Mouse (Mus musculus) right cerebral cortex, adult 2 months (tissue): Measurements from ENCODE around the gene Hnrnph2.

ENCODE experiments used
- DNase-seq, 2 experiments: peaks; one replicate each; pipeline ENCODE4 v3.0.0; 2021 to 2022; ENCODE audit warnings: low spot score in 2 of 2

Gene Hnrnph2

DNA sequence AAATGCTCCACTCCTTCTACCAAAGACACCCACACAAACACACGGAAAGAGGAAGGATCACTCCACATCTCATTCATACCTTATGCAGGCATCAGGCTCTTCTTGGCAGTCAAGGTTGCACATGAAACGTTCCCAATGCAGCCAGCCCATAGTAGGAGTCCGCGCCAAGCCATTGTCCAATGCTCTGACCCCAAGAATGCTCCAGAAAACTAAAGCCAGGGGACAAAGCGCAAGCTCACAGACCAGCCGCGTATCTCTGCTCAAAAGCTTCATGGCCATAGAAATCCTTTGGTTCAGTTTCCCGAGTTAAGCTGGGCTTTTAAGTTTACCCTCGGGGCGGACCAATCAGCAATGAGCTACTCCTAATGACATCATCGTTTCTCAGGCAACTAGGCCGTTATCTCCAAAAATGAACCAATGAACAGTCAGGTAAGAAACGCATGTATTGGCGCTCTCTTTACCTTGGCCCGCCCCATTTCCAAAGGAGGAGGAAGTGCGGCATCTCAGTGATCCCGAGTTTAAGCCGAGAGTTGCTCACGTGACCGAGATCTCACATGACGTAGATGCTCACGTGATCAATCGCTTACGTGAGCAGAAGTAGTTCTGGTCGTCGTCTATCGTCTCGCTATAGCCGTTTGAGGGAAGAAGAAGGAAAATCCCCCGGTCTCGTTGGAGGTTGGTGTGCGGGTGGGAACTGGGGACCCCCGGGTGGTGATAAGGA is at the start of gene Hnrnph2, which contains the start of gene Gla:
Gene Hnrnph2, plus strand, starts transcription at position 521 of the 721 bp plus-strand sequence.
Gene Gla, minus strand, starts transcription at position 467 of the 721 bp plus-strand sequence.
- peak; percentile 86 to 93 for DNase-seq

DNA sequence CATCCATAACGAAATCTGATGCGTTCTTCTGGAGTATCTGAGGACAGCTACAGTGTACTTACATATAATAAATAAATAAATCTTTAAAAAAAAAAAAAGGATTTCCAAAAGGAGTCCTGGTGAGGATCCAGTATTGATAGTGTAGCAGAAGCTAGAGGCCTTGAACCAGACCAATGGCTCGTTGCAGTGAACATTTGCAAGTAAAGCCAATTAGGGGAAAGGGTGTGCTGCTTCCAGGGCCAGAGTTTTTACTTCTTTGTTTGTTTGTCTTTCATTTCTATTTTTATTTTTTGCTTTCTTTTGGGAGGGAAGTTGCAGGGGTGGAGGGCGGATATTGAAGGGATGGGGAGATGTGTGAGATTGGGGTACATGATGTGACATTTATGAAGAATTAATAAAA is 47.7 kb upstream of the Hnrnph2 start:
- no peak for DNase-seq

GRCm38 (mm10) chrX:134554425-134554824 is 46.6 kb upstream of the Hnrnph2 start:
- no peak for DNase-seq

DNA sequence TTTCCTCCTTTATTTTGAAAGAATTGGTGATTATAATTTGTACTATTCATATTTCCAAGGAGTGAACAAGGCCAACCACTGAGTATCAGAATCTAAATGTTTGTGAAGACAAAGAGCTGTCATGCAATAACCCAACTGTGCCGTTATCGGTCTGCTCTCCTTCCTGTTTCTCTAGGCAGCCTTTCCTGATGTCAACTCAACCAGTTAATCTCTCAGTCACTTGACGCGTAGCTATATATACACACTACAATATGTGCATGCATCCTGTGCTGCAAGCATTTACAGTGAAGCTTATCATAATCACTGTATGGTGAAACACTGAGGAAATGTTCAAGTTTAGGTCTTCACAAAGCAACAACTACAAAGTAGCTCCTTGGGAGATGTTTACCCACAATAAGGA is 36.7 kb upstream of the Hnrnph2 start:
- no peak for DNase-seq

DNA sequence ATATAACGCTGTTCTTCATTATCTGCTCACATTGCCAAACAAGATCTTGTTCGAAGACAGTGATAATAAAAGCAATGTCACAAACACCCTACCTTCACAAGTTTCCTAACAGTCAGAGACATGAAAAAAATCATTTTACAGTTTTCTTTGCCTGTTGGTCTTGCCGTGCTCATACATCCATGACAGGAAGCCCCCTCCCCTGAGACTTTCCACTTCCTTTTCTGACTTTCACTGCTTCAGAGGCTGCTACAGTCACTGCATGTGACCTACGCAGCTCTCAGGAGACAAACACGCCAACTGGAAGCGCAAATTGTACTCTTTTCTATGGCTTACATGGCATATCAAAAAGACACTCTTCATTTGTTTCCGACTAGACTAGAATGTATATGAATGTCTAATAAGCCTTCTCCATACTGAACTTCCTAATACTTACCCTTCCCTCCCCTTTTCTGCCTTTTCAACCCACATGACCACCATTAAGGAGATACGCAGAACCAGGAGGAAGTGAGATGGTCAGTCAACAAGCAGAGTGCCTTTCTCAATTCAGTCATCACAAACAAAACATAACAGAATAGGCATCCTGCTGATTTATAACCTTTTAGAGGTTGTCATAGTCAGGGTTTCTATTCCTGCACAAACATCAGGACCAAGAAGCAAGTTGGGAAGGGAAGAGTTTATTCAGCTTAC is 34.3 kb upstream of the Hnrnph2 start:
- DNase-seq: no peak

DNA sequence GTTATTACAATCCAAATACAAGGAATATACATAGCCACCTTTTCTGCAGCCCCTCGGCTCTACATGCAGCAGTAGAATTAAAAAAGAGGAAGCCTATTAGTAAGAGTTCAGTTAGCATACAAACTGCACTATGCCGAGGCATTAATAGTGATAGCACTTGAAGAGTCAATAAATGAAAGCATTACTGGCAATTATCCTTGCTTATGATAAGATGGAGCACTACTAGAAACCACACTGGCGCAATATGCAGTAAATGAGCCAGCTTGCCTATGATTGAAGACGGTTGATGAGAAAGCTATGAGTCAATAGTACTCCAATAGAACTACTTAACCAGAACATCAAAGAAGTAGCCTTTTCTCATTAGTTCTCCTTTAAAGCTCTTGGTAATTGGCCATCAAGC is 23.1 kb upstream of the Hnrnph2 start:
- no peak for DNase-seq

- DNase-seq: no peak
Observed at GRCm38 (mm10) chrX:134580528-134581305, 20.3 kb upstream of the Hnrnph2 start.

- no peak for DNase-seq
Observed at GRCm38 (mm10) chrX:134582270-134582669, 18.7 kb upstream of the Hnrnph2 start.

GRCm38 (mm10) chrX:134582888-134583669 is 17.9 kb upstream of the Hnrnph2 start, which contains the start of gene Btk:
Gene Btk, minus strand, starts transcription at chrX:134583570.
- no peak for DNase-seq

GRCm38 (mm10) chrX:134585103-134586002 is 15.6 kb upstream of the Hnrnph2 start, which contains the start of gene Rpl36a:
Gene Rpl36a, plus strand, starts transcription at chrX:134585654.
- DNase-seq: peak; percentile 89 to 90

DNA sequence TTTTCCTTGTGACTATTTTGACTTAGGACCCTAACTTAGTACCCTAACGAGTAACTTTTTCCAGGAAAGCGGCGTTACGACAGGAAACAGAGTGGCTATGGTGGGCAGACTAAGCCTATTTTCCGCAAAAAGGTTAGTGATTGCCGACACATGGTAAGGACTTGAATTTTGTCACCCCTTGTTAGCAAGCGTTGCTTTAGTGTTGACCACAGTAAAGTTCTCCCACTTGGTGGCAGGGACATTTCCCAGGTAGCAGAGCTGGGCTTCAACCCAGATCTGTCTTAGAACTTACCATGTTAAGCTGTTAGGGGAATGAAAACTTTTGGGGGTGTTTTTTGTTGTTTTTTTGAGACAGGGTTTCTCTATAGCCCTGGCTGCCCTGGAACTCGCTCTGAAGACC is 14.5 kb upstream of the Hnrnph2 start:
- no peak for DNase-seq

DNA sequence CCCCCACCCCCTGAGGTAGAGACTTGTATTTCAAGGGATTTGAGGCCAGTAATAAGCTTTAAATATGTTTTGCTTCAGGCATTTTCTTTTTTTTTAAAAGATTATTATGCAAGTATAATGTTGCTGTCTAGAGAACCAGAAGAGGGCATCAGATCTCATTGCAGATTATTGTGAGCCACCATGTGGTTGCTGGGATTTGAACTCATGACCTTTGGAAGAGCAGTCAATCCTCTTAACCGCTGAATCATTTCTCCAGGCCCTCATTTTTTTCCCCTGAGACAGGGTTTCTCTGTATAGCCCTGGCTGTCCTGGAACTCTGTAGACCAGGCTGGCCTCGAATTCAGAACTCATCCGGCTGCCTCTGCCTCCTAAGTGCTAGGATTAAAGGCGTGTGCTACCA is 12.7 kb upstream of the Hnrnph2 start:
- no peak for DNase-seq

DNA sequence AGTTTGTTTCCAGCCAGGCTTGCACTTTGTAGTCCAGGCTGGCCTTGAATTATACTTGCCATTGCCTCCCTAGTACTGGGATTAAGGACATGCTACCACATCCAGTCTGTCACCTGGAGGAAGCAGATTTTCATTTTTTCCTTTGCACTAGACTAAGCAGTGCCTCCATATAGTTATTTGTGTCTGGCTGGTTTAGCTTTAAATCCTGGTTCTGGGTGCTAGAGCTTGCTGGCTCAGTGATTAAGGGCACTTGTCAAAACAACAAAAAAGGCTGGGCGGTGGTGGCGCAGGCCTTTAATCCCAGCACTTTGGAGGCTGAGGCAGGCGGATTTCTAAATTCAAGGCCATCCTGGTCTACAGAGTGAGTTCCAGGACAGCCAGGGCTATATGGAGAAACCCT is 12.0 kb upstream of the Hnrnph2 start:
- no peak for DNase-seq

DNA sequence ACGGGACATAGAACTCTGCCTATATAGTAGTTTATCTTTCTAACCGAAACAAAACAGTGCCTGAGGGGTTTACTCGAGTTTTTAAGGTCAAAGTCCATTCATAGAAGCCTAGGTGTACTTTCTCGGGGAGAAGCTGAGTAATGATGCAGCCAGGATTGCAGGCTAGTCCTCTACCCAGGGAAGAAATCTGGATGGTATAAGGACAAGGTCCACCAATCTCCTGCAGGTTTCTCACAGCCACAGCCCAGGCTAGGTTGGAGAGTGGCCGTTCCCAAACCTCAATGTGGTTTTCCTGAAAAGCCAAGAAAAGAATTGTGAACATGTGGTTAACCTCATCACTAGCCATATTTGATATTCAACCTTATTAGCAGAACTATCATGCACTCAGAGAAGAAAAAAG is 11.1 kb upstream of the Hnrnph2 start:
- DNase-seq: no peak

DNA sequence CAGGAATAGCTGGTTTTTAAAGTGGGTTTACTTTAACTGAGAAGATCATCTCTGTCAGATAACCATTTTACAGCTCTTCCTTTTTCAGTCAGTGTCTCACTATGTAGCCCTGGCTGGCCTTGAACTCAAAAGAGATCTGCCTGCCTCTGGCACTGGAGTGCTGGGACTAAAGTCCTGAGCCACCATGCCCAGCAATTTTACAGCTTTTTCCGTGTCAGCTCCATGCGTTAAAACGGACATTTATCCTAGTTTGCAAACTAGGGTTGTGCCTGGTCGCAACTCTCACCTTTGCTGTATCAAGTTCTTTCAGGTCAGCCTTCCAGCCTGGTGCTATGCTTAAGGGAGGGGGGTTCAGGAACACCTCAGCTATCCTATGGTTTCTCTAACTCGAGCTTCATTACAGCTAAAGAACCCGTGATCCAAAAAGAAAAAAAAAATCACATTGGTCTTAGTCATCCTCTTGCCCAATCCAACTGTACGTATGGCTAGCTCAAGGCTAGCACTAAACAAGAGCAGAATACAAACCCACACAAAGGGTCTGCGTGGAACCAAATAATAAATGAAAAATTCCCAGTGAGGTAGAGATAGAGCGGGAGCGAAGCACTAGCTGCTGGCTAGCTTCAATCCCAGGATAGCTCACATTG is 935 bp upstream of the Hnrnph2 start:
- no peak for DNase-seq

DNA sequence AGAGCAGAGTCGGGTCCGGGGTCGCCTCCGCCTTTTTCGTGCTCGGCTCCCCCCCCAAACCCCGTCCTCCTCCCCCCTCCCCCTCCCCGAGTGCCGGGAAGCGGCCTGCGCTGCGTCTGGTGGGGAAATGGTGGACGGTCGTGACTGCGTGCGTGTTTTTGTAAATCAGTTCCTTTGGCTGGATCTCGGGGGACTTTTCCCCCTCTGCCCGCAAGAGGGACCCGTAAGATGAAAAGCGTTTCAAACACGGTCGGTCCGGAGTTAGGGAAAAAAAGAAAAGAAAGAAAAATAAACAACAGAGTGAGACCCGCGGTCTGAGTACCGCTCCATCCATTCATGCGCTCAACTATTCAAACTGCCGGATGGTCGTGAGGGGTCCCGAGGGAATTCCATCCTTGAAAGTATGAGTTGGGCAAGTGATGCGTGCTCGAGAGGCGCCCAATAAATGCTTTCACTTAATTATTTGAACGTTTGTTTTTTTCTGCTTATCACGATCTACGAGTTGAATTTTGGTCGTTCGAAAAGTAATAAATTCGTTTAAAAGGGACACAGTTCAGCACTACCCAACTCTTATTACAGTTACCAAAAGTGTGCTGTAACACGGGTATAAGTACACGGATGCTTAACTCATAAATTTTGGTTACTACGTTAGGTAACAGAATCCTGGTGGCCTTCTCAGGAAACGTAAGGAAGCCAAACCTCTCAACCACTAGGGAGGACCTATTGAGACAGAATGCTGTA is 571 bp downstream of the Hnrnph2 start:
- no peak for DNase-seq

- DNase-seq: no peak
Observed at GRCm38 (mm10) chrX:134609472-134609871, 8.5 kb downstream of the Hnrnph2 start.

DNA sequence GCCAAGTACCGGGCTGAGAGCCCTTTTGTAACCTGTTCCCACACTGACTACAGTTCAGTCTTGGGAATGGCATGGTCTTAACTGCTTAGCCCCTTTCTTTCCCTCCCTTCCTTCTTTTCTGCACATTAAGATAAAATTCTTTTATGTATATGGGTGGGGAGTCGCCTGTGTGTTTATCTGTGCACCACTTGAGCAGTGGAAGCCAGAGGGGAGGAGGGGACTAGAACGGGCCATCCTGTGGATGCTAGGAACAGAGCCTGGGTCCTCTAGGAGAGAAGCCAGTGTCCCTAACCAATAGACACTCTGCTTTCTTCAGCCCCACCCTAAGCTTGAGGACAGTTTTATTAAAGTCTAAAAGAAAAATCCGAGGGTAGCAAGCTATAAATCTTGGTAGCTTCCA is 10.0 kb downstream of the Hnrnph2 start:
- no peak for DNase-seq

DNA sequence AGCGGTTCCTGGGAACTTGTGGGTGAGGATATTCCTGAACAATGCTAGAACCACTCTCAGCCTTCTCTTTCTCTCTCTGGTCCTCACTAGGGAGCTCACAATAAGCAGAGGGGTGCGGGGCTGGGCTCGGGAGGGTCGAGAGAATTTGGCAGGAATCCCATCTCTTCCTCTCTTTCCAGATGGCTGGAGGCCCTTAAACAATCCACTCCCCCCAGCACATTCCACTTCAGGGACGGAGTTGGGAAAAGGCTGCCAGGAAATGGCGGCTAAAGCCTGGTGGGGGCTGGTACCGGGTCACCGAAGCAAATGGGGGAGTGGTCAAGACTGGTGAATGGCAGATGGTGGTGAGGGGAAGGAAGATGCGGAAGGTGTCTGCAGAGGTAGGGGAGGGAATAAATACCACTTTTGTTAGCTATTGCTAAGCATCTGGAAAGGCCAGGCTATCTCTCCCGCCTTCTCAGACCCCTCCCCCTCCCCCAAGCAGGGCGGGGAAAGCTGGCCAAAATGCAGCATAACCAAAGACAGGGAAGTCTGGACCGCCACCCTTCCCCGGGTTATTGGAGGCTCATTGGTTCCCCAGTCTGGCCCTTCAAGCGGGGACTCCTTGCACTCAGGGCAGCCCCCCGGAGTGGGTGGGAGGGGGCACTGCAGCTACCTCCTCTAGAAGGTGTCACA is 11.4 kb downstream of the Hnrnph2 start:
- DNase-seq: no peak
